Mouse (Mus musculus) CH12.LX (cell line): ENCODE measurements around the gene Ptpn23. TPM values are rescaled to one million over a fixed set of nuclear protein-coding genes. Genes with fewer than 3 reads are reported as not detected.
"Not testable (repeated sequence)": the region's sequence is repeated elsewhere in the genome, so short reads cannot be mapped to it uniquely, and the experiment has no call there.

ENCODE experiments used
- DNase-seq: peaks from one replicate; pipeline ENCODE4 v3.0.0-alpha.2; 2013; ENCODE audit errors: extremely low read depth
- H3K27ac ChIP-seq: 2 replicates; pipeline ENCODE4 v1.5.1; 2012; ENCODE audit warnings: low read depth, mild to moderate bottlenecking, control low read depth, moderate library complexity; ENCODE audit not compliant: insufficient read depth
- H3K27me3 ChIP-seq: replicated peaks from 2 replicates; pipeline ENCODE3; 2012; ENCODE audit warnings: inconsistent platforms
- H3K36me3 ChIP-seq, 2 experiments: replicated peaks in 1 of 2; 2 replicates each; pipeline versions ENCODE3 to v1.6.1; 2012; ENCODE audit warnings: inconsistent platforms in 1 of 2, low read length in 1 of 2, mild to moderate bottlenecking in 1 of 2, mixed read lengths in 1 of 2, moderate library complexity in 1 of 2; ENCODE audit not compliant: control insufficient read depth in 1 of 2, insufficient read depth in 1 of 2
- H3K4me1 ChIP-seq, 2 experiments: 2 replicates each; pipeline ENCODE4 v1.6.1; 2012; ENCODE audit warnings: inconsistent platforms in 1 of 2, moderate library complexity in 1 of 2; ENCODE audit not compliant: insufficient read depth in 2 of 2, control insufficient read depth in 1 of 2
- H3K4me2 ChIP-seq: 2 replicates; pipeline ENCODE4 v1.6.1; 2012; ENCODE audit warnings: low read depth, mild to moderate bottlenecking, control low read depth; ENCODE audit not compliant: poor library complexity, insufficient read depth, severe bottlenecking
- H3K4me3 ChIP-seq, 3 experiments: fragments of 150-350 bp in 1 of 3; sonication (generic) in 1 of 3; replicated peaks in 1 of 3; 2 replicates each; pipeline versions ENCODE3 to v1.5.1; 2011 to 2012; ENCODE audit warnings: low read depth in 2 of 3, low read length in 2 of 3, mild to moderate bottlenecking in 2 of 3, moderate library complexity in 2 of 3, control low read depth in 1 of 3, improper control_type of control experiment in 1 of 3, inconsistent platforms in 1 of 3, mixed read lengths in 1 of 3; ENCODE audit not compliant: poor library complexity in 1 of 3
- H3K79me2 ChIP-seq: replicated peaks from 2 replicates; pipeline ENCODE4 v1.6.1; 2012; ENCODE audit warnings: mild to moderate bottlenecking, moderate library complexity; ENCODE audit not compliant: control insufficient read depth, poor library complexity, insufficient read depth, severe bottlenecking; ENCODE audit errors: extremely low read depth
- H3K9ac ChIP-seq: 2 replicates; pipeline ENCODE4 v1.6.1; 2012; ENCODE audit warnings: low read depth, mild to moderate bottlenecking, control low read depth, moderate library complexity; ENCODE audit not compliant: insufficient read depth
- H3K9me3 ChIP-seq: replicated peaks from 2 replicates; pipeline ENCODE3; 2012; ENCODE audit warnings: low read length, inconsistent platforms, mixed read lengths
- CHD1 ChIP-seq: IDR thresholded peaks from 2 replicates; pipeline ENCODE4 v1.6.1; 2012; ENCODE audit warnings: low read depth, low read length, improper control_type of control experiment, inconsistent platforms
- CHD2 ChIP-seq: IDR thresholded peaks from 2 replicates; pipeline ENCODE4 v1.6.1; 2011; ENCODE audit warnings: low read length, improper control_type of control experiment
- CTCF ChIP-seq, 2 experiments: IDR thresholded peaks in 1 of 2; conservative IDR thresholded peaks in 1 of 2; 2 replicates each; pipeline ENCODE4 v1.5.1; 2011 to 2012; ENCODE audit warnings: low read depth in 2 of 2, low read length in 2 of 2, improper control_type of control experiment in 1 of 2, inconsistent platforms in 1 of 2, mild to moderate bottlenecking in 1 of 2, moderate library complexity in 1 of 2
- E2F4 ChIP-seq: IDR thresholded peaks from 2 replicates; pipeline ENCODE4 v1.6.1; 2011; ENCODE audit warnings: low read depth, low read length, improper control_type of control experiment; ENCODE audit not compliant: insufficient replicate concordance
- ELF1 ChIP-seq: IDR thresholded peaks from 2 replicates; pipeline ENCODE4 v1.6.1; 2014; ENCODE audit warnings: low read depth, mild to moderate bottlenecking, inconsistent platforms, low read length, improper control_type of control experiment
- EP300 ChIP-seq: IDR thresholded peaks from 2 replicates; pipeline ENCODE4 v1.6.1; 2011; ENCODE audit warnings: low read length, improper control_type of control experiment
- HCFC1 ChIP-seq: IDR thresholded peaks from 2 replicates; pipeline ENCODE4 v1.6.1; 2012; ENCODE audit warnings: low read depth, mild to moderate bottlenecking, inconsistent platforms, low read length, improper control_type of control experiment
- JUND ChIP-seq: conservative IDR thresholded peaks from 2 replicates; pipeline ENCODE4 v1.6.1; 2011; ENCODE audit warnings: low read depth, low read length, improper control_type of control experiment
- KAT2A ChIP-seq: IDR thresholded peaks from 2 replicates; pipeline ENCODE4 v1.6.1; 2012; ENCODE audit warnings: low read length, improper control_type of control experiment, inconsistent platforms; ENCODE audit not compliant: insufficient replicate concordance
- MAX ChIP-seq: IDR thresholded peaks from 2 replicates; pipeline ENCODE4 v1.6.1; 2011; ENCODE audit warnings: low read length, improper control_type of control experiment
- MAZ ChIP-seq: IDR thresholded peaks from 2 replicates; pipeline ENCODE4 v1.6.1; 2012; ENCODE audit warnings: low read depth, mild to moderate bottlenecking, inconsistent platforms, low read length, improper control_type of control experiment, moderate library complexity
- MXI1 ChIP-seq: IDR thresholded peaks from 2 replicates; pipeline ENCODE4 v1.6.1; 2011; ENCODE audit warnings: mild to moderate bottlenecking, low read depth, low read length, improper control_type of control experiment
- NRF1 ChIP-seq: IDR thresholded peaks from 2 replicates; pipeline ENCODE4 v1.6.1; 2014; ENCODE audit warnings: low read depth, mild to moderate bottlenecking, inconsistent platforms, low read length, improper control_type of control experiment, moderate library complexity
- PAX5 ChIP-seq: IDR thresholded peaks from 2 replicates; pipeline ENCODE4 v1.6.1; 2012; ENCODE audit warnings: low read length, inconsistent platforms, mixed read lengths
- POLR2AphosphoS2 ChIP-seq: IDR thresholded peaks from 2 replicates; pipeline ENCODE4 v1.6.1; 2011; ENCODE audit warnings: low read depth, low read length, improper control_type of control experiment
- SMC3 ChIP-seq: IDR thresholded peaks from 2 replicates; pipeline ENCODE4 v1.6.1; 2011; ENCODE audit warnings: low read depth, low read length, improper control_type of control experiment
- USF1 ChIP-seq: IDR thresholded peaks from 2 replicates; pipeline ENCODE4 v1.6.1; 2014; ENCODE audit warnings: low read depth, mild to moderate bottlenecking, inconsistent platforms, low read length, improper control_type of control experiment
- USF2 ChIP-seq: conservative IDR thresholded peaks from 2 replicates; pipeline ENCODE4 v1.6.1; 2011; ENCODE audit warnings: low read depth, low read length, improper control_type of control experiment
- ZMIZ1 ChIP-seq: IDR thresholded peaks from 2 replicates; pipeline ENCODE4 v1.6.1; 2012; ENCODE audit warnings: low read depth, mild to moderate bottlenecking, inconsistent platforms, low read length, improper control_type of control experiment
- ZNF384 ChIP-seq: IDR thresholded peaks from 2 replicates; pipeline ENCODE4 v1.6.1; 2012; ENCODE audit warnings: low read depth, low read length, improper control_type of control experiment, inconsistent platforms
- dilution Hi-C: fragments of 300-500 bp; cut with MboI; formaldehyde crosslinking; loops from 2 replicates; pipeline ENCODE4 v1.14.3; 2020; ENCODE audit warnings: low sequenced_read_pairs; ENCODE audit not compliant: extremely low pct_unique_long_range_greater_than_20kb, extremely low pct_ligation_motif_present
- in situ Hi-C: fragments of 300-500 bp; cut with MboI; formaldehyde crosslinking; loops from 3 replicates; pipeline ENCODE4 v1.14.3; 2019; ENCODE audit warnings: low sequenced_read_pairs, low pct_ligation_motif_present, low pct_unique_long_range_greater_than_20kb, mixed read lengths
- polyA plus RNA-seq: library from polyadenylated mRNA; unstranded; fragments of >175 nt; gene quantifications from 2 replicates; pipeline ENCODE4 v1.2.1, GENCODE M21; 2012; ENCODE audit warnings: low read depth; ENCODE audit not compliant: insufficient read length
- total RNA-seq, 2 experiments: library from RNA; depleted of rRNA; stranded (reverse); fragments of 300-350 nt in 1 of 2; fragments of >200 nt in 1 of 2; gene quantifications; 2 replicates each; pipeline ENCODE4 v1.2.3; 2012 to 2014

Ptpn23 gene
- total and polyA plus RNA-seq, 3 experiments, result 3.4 to 41.7 (median 12.7) TPM

GRCm38 (mm10) chr9:110381292-110381691 is 26.7 kb downstream of the Ptpn23 start:
- Histone ChIP-seq H3K27ac (no peak overlapping the region), H3K4me1 (no peaks in the 10 kb centered on the region), H3K36me3 (peaks cover 91 to 98% of the 10 kb centered on the region in 2 experiments), H3K27me3 (no peaks in the 10 kb centered on the region), H3K9me3 (no peaks in the 10 kb centered on the region), H3K4me2 (no peak overlapping the region), H3K4me3 (no peak overlapping the region), H3K9ac (no peak overlapping the region), H3K79me2 (no peaks in the 10 kb centered on the region)
- in situ Hi-C loops, result no loop called here
- DNase-seq, result no peak
- TF ChIP-seq ZMIZ1, result no peak
- TF ChIP-seq CHD2, result no peak
- no peak for TF ChIP-seq MAX
- no peak for TF ChIP-seq MAZ
- TF ChIP-seq KAT2A, result no peak
- no peak for TF ChIP-seq JUND
- no peak for TF ChIP-seq HCFC1
- no peak for TF ChIP-seq PAX5
- no peak for TF ChIP-seq CHD1
- no peak for TF ChIP-seq SMC3
- no peak for TF ChIP-seq USF1
- no peak for TF ChIP-seq CTCF (conservative IDR thresholded peaks at IDR 0.05 in 1 of 2, IDR thresholded peaks at IDR 0.05 in 1 of 2; ENCODE audit: low read depth in 2 of 2, low read length in 2 of 2)
- no peak for TF ChIP-seq USF2
- no peak for TF ChIP-seq ELF1
- dilution Hi-C loops, result no loop called here

GRCm38 (mm10) chr9:110380662-110381061 is 27.4 kb downstream of the Ptpn23 start:
- DNase-seq, result no peak
- no peak overlapping the region for H3K4me2 ChIP-seq
- dilution Hi-C loops, result no loop called here
- in situ Hi-C loops, result no loop called here
- H3K9ac ChIP-seq, result no peak overlapping the region
- H3K4me3 ChIP-seq, result no peak overlapping the region
- no peaks in the 10 kb centered on the region for H3K27me3 ChIP-seq
- H3K9me3 ChIP-seq, result no peaks in the 10 kb centered on the region
- H3K27ac ChIP-seq, result no peak overlapping the region; the same call in 1 of the 2 replicates
- H3K36me3 ChIP-seq, result peaks cover 85 to 98% of the 10 kb centered on the region in 2 experiments
- H3K79me2 ChIP-seq, result no peaks in the 10 kb centered on the region
- TF ChIP-seq NRF1 (no peak), E2F4 (no peak)
- TF ChIP-seq, all 38 proteins: peak for 0
- H3K4me1 ChIP-seq, result no peaks in the 10 kb centered on the region

- Histone ChIP-seq H3K4me1 (no peaks in the 10 kb centered on the region), H3K27ac (no peak overlapping the region), H3K79me2 (no peaks in the 10 kb centered on the region), H3K4me2 (no peak overlapping the region), H3K27me3 (no peaks in the 10 kb centered on the region), H3K4me3 (no peak overlapping the region), H3K9ac (no peak overlapping the region), H3K9me3 (no peaks in the 10 kb centered on the region), H3K36me3 (peaks cover 76 to 95% of the 10 kb centered on the region in 2 experiments)
- no peak for TF ChIP-seq ZNF384
- TF ChIP-seq EP300, result no peak
- TF ChIP-seq USF2, result no peak
- no peak for TF ChIP-seq MXI1
- no peak for TF ChIP-seq KAT2A
- TF ChIP-seq POLR2AphosphoS2, result no peak
- dilution Hi-C loops, result no loop called here
- in situ Hi-C loops, result no loop called here
- DNase-seq, result no peak
Measured at GRCm38 (mm10) chr9:110379361-110379760, 28.7 kb downstream of the Ptpn23 start.

GRCm38 (mm10) chr9:110377655-110378054 is 30.4 kb downstream of the Ptpn23 start:
- peaks cover 74 to 95% of the 10 kb centered on the region in 2 experiments for H3K36me3 ChIP-seq
- H3K79me2 ChIP-seq, H3K9me3 ChIP-seq, dilution Hi-C loops, H3K27me3 ChIP-seq, in situ Hi-C loops, DNase-seq, H3K4me1 ChIP-seq, H3K27ac ChIP-seq, H3K4me2 ChIP-seq, H3K4me3 ChIP-seq, H3K9ac ChIP-seq: not testable (repeated sequence)
